Mouse (Mus musculus): ENCODE results near the gene Tcp10a.
"Not testable (repeated sequence)": the region's sequence is repeated elsewhere in the genome, so short reads cannot be mapped to it uniquely, and the experiment has no call there.

Gene Tcp10a

GRCm38 (mm10) chr17:7369401-7369800 lies 45.0 kb downstream of the Tcp10a start:
- DNase-seq (ENCODE audit: low spot score) = not testable (repeated sequence)

DNA sequence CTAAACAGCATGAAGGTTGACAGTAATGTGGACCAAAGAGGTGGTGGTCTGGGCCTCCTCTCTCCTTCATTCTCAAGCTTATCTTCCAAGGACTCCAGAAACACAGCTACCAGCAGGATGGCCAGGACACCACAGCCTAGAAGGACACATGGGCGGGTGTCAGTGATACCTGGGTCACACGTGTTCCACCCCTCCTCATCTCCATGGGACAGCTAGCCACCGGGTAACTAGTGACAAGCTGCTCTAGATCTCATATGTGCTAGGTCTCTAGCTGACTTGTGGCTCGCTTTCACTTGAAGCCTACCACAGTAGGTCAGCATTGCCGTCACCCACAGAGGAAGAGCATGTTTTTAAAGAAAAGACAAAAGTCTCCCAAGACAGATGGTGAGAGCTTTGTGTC lies 47.4 kb downstream of the Tcp10a start, which contains the start of gene Gm49630:
Gene Gm49630, minus strand, starts transcription at position 101 of the 400 bp plus-strand sequence.
- DNase-seq (ENCODE audit: low spot score) = not testable (repeated sequence)

DNA sequence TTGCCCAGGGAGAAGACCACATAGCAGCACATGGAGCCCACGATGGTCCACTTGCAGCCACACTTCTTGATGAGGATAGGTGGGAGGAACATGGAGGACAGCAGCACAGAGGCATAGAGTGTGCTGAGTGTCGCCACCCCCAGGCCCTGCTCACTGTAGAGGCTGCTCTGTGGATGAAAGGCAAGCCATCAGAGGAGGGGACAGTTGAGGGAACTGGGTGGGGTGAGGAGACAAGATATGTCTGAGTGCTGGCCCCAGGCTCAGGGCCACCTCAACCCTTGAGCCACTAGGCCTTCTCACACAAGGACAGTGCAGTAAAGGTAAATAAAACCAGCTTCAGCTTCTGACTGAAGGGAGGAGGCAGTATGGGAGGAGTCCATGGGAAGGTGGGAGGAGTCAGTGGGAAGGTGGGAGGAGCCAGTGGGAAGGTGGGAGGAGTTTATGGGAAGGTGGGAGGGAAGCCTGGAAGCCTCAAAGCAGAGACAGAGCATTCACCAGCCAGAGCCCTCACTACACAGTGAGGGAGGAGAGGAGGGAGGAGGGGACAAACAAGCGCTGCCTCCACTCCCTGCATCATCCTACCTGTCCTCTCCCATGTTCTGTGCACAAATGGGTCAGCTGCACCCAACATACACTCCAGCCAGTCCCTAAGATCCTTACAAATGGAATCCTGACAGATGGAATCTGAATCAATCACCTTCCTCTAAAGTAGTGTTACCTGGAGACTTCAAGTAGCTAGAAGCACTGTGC lies 52.7 kb downstream of the Tcp10a start:
- DNase-seq (ENCODE audit: low spot score) = not testable (repeated sequence)

DNA sequence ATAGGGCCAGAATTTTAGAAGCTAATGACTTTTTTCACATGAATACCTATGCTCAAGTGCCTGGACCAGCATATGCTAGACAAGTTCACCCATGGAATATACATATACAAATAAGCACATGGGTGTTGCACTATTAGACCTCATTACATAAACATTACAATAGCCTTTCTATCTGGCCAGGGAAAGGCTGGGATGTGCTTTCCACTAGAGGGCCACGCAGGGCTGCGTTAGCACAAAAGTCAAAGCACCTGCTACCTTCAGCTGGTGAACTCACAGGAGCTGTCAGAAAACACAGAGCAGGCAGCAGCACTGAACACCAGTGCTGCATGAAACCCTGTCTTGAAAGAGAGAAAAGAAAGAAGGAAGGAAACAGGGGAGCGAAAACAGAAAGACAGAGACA lies 53.5 kb downstream of the Tcp10a start:
- DNase-seq (ENCODE audit: low spot score) = not testable (repeated sequence)

DNA sequence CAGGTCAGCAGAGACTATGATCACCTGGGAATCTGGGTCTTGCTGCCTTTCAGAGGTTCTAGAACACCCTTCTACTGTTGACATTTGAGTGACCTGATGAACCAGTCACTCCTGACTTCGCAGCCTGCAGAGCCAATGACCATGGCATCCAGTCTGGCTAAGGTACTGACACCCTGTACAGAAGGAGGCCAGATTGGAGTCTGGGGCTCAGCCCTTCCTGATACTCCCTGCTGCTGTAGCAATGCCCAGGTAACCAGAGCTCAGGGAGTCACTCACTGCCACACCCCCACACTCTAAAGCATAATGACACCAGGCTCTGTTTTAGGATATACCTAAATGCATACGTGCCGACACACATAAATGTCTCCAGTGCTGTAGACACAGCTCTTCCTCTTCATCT lies 58.3 kb downstream of the Tcp10a start:
- not testable (repeated sequence) for DNase-seq (ENCODE audit: low spot score)

- not testable (repeated sequence) for DNase-seq (ENCODE audit: low spot score)
These were observed 59.0 kb downstream of the Tcp10a start for GRCm38 (mm10) chr17:7383167-7384143.

- not testable (repeated sequence) for DNase-seq (ENCODE audit: low spot score)
These were observed 60.9 kb downstream of the Tcp10a start, which contains the start of gene Unc93a2 for GRCm38 (mm10) chr17:7385364-7385763. TSS of gene Unc93a2 (minus strand) at chr17:7385464.

GRCm38 (mm10) chr17:7386016-7386415 lies 61.6 kb downstream of the Tcp10a start:
- not testable (repeated sequence) for DNase-seq (ENCODE audit: low spot score)

DNA sequence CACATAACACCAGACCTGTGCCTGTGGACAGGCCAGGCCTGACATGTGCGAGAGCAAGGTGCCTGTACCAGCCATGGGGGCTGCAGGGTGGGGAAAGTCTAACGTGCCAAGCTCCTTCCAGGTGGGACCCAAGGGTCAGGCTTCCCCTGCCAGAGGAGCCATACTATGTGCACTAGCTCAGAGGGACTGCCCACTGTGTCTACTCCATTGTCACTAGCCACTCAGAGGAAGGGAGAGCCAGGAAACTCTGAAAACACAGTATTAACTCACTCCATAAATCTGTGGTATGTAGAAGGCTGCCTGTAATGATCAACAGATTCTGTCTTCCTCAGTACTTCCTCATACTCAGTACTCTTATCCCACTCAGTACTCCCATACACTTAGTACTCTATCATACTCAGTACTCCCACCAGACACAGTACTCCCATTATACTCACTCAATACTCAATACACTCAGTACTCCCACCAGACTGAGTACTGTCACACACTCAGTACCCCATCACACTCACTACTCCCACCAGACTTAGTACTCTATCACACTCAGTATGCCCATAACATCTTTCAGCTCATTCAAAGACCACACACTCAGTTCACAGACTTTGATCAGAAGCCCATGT lies 64.0 kb downstream of the Tcp10a start:
- DNase-seq (ENCODE audit: low spot score) = not testable (repeated sequence)

GRCm38 (mm10) chr17:7388958-7389356 lies 64.5 kb downstream of the Tcp10a start:
- not testable (repeated sequence) for DNase-seq (ENCODE audit: low spot score)

DNA sequence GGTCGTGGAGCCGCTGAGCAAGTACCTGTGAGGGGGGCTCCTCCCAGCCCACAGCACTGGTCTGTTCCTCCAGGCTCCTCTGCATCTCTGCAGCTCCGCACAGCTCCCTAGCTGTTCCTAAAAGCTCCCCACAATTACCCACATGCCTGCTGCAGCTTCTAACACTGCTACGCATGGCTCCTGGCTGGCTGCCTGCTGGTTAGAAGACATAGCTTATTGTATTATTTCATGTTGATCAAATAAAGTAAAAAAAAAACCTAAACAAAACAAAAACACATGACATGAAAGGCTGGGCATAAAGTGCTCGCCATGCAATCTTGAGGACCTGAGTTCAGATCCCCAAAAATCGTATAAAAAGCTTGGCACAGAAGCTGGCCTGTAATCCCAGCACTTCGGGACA lies 65.5 kb downstream of the Tcp10a start:
- peak; percentile 24 for DNase-seq (ENCODE audit: low spot score)

DNA sequence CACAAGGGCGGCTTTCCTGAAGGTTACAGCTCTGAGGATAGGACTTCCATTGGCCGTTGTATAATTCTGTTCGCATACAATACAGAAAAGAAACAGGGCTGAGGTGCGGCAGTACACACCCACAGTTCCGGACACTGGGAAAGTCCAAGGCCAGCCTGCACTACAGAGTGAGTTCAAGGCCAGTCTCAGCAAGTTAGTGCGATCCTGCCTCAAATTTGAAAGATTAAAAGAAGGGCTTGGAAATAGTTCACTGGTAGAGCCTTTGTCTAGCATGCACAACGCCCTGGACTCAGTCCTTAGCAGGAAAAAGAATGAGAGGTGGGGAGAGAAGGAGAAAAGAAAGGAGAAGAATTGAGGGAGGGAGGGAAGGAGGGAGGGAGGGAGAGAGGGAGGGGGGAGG lies 70.7 kb downstream of the Tcp10a start:
- not testable (repeated sequence) for DNase-seq (ENCODE audit: low spot score)
